Mouse (Mus musculus): ENCODE measurements around the gene Hs3st3a1.

The Hs3st3a1 gene

GRCm38 (mm10) chr11:64549955-64550354 is 114.8 kb downstream of the Hs3st3a1 start:
- no peak for DNase-seq (ENCODE audit: low read depth in 2 of 2, low spot score in 2 of 2)

GRCm38 (mm10) chr11:64558282-64558681 is 123.2 kb downstream of the Hs3st3a1 start:
- DNase-seq (ENCODE audit: low read depth in 2 of 2, low spot score in 2 of 2), result no peak

- no peak for DNase-seq (ENCODE audit: low read depth in 2 of 2, low spot score in 2 of 2)
Observed at GRCm38 (mm10) chr11:64559388-64559787, 124.3 kb downstream of the Hs3st3a1 start.

GRCm38 (mm10) chr11:64560471-64560870 is 125.3 kb downstream of the Hs3st3a1 start:
- no peak for DNase-seq (ENCODE audit: low read depth in 2 of 2, low spot score in 2 of 2)

GRCm38 (mm10) chr11:64562771-64563170 is 127.6 kb downstream of the Hs3st3a1 start:
- DNase-seq (ENCODE audit: low read depth in 2 of 2, low spot score in 2 of 2), result no peak
